Mouse (Mus musculus) cerebellum, adult 2 months (tissue): Measurements from ENCODE around the gene Slc17a6.

Experiments used
- CTCF ChIP-seq: fragments of 200-500 bp; IDR thresholded peaks from 2 replicates; pipeline ENCODE4 v1.5.1; 2011; ENCODE audit warnings: low read depth, mild to moderate bottlenecking, control low read depth, low read length, moderate library complexity, borderline replicate concordance; ENCODE audit not compliant: insufficient read depth
- POLR2A ChIP-seq: fragments of 200-500 bp; IDR thresholded peaks from 2 replicates; pipeline ENCODE4 v1.6.1; 2011; ENCODE audit warnings: low read length, control low read depth, borderline replicate concordance; ENCODE audit not compliant: insufficient read depth

DNA sequence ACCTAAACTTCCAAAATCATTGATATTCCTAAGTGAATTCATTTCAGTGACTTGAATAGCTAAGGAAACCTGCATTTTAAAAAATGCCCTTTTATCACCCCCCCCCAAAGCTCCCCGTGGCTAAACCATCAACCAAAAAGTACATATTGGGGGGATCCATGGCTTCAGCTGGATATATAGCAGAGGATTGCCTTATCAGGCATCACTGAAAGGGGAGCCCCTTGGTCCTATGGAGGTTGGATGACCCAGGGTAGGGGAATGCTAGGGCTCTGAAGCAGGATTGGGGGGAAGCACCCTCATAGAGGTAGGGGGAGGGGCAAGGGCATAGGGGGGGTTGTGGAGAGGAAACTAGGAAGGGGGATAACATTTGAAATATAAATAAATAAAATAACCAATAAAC is 1.8 kb upstream of the Slc17a6 start:
- no peak for TF ChIP-seq POLR2A
- no peak for TF ChIP-seq CTCF
